Mouse (Mus musculus) kidney, embryonic 14.5 days (tissue): Measurements from ENCODE around the gene Nedd4. TPM values are rescaled to one million over a fixed set of nuclear protein-coding genes. Genes with fewer than 3 reads are reported as not detected.

Experiments
- ATAC-seq: fragments of 200-750 bp; cut with Nextera tagmentation; 2 replicates; pipeline ENCODE4 v1.8.0; 2017; ENCODE audit warnings: moderate number of reproducible peaks, mild to moderate bottlenecking, moderate TSS enrichment, moderate library complexity; ENCODE audit not compliant: low FRiP score, low TSS enrichment
- H3K27ac ChIP-seq: fragments of 300-500 bp; sonication (generic); 2 replicates; pipeline ENCODE4 v1.5.1; 2014; ENCODE audit warnings: low read depth, mild to moderate bottlenecking, low read length, moderate library complexity, mixed read lengths
- H3K27me3 ChIP-seq: fragments of 300-500 bp; sonication (generic); 2 replicates; pipeline ENCODE4 v1.6.1; 2014; ENCODE audit warnings: mild to moderate bottlenecking, low read length; ENCODE audit not compliant: control insufficient read depth, insufficient read depth
- H3K36me3 ChIP-seq: fragments of 300-500 bp; sonication (generic); 2 replicates; pipeline ENCODE4 v1.6.1; 2014; ENCODE audit warnings: low read length, mixed read lengths; ENCODE audit not compliant: control insufficient read depth, insufficient read depth
- H3K4me1 ChIP-seq: fragments of 300-500 bp; sonication (generic); 2 replicates; pipeline ENCODE4 v1.6.1; 2014; ENCODE audit warnings: low read length, mixed read lengths; ENCODE audit not compliant: control insufficient read depth, insufficient read depth
- H3K4me2 ChIP-seq: fragments of 300-500 bp; sonication (generic); replicated peaks from 2 replicates; pipeline ENCODE4 v1.6.1; 2014; ENCODE audit warnings: low read depth, mild to moderate bottlenecking, low read length
- H3K4me3 ChIP-seq: fragments of 300-500 bp; sonication (generic); 2 replicates; pipeline ENCODE4 v1.5.1; 2014; ENCODE audit warnings: mild to moderate bottlenecking, low read length
- H3K9ac ChIP-seq: fragments of 300-500 bp; sonication (generic); 2 replicates; pipeline ENCODE4 v1.6.1; 2014; ENCODE audit warnings: low read depth, mild to moderate bottlenecking, low read length, moderate library complexity
- H3K9me3 ChIP-seq: fragments of 300-500 bp; sonication (generic); 2 replicates; pipeline ENCODE4 v1.6.1; 2016; ENCODE audit warnings: low read length; ENCODE audit not compliant: control insufficient read depth
- WGBS: fragments of 180-500 bp; shearing (Covaris S2); extraction: QIAGEN DNeasy Blood & Tissue Kit; methylation state at CpG from one replicate; pipeline ENCODE4 v1.1.7; 2014; 5-methylcytosine and 5-hydroxymethylcytosine counted together
- polyA plus RNA-seq: library from polyadenylated mRNA; unstranded; fragments of >200 nt; fragmentation: Nextera tagmentation; extraction: Ambion mirVana; gene quantifications from 2 replicates; pipeline ENCODE4 v1.2.1, GENCODE M21; 2014

Gene Nedd4
- polyA plus RNA-seq, 1 experiment from 2014 or later: 806 TPM

DNA sequence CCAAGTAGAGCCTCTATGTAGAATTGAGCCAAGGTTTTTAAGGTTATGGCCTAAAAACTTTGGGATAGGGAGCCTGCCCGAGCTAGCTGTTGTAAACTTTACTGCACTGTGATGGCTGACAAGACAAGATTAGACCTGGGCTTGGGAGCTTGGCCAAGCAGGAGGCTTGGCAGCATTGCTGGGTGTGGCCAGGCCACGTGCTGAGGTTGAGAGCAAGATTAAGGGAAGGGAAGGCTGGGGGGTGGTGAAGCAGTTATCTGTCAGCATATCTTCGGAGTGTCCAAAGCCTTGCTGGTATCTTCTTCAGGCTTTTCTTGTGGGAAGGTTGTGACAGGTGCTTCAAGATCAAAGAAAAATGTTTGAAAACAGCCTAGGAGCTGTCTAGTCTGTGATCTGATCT, 37.6 kb downstream of the Nedd4 start:
- no peak for ATAC-seq
- H3K36me3 ChIP-seq: peaks cover 86% of the 10 kb centered on the region
- H3K27ac ChIP-seq: no peak overlapping the region
- no peak overlapping the region for H3K4me3 ChIP-seq
- no peak overlapping the region for H3K4me2 ChIP-seq
- H3K27me3 ChIP-seq: no peaks in the 10 kb centered on the region
- H3K9ac ChIP-seq: no peak overlapping the region
- 0 out of 2 replicates have a peak, but pooled peaks cover 3% of the 10 kb centered on the region for H3K4me1 ChIP-seq
- 41% methylated on average over 3 of the region's 3 CpGs for WGBS
- H3K9me3 ChIP-seq: no peaks in the 10 kb centered on the region

DNA sequence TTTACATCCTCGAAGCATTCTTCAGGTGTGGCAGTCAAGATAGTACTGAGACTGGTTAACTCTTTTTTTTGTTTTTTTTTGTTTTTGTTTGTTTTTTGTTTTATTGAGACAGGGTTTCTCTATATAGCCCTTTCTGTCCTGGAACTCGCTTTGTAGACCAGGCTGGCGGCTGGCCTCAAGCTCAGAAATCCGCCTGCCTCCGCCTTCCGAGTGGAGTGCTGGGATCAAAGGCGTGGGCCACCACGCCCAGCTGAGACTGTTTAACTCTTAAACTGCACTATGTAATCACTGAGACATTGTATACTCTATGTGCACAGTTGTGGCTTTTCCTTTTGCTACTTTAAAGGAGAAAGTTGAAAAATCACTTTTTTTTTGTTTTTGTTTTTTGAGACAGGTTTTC, 39.3 kb downstream of the Nedd4 start:
- 65% methylated on average over 8 of the region's 8 CpGs for WGBS
- H3K27me3 ChIP-seq: no peaks in the 10 kb centered on the region
- no peak for ATAC-seq
- H3K4me2 ChIP-seq: no peak overlapping the region
- no peaks in the 10 kb centered on the region for H3K9me3 ChIP-seq
- no peak overlapping the region for H3K27ac ChIP-seq
- H3K36me3 ChIP-seq: peaks cover 89% of the 10 kb centered on the region
- no peak overlapping the region for H3K4me3 ChIP-seq
- no peaks in the 10 kb centered on the region for H3K4me1 ChIP-seq
- H3K9ac ChIP-seq: no peak overlapping the region

- ATAC-seq: no peak
- Histone ChIP-seq H3K4me1 (no peaks in the 10 kb centered on the region), H3K9me3 (no peaks in the 10 kb centered on the region), H3K4me3 (no peak overlapping the region), H3K4me2 (no peak overlapping the region), H3K27me3 (no peaks in the 10 kb centered on the region), H3K9ac (no peak overlapping the region), H3K36me3 (peaks cover 91% of the 10 kb centered on the region), H3K27ac (no peak overlapping the region)
- WGBS: 73% methylated on average over 2 of the region's 2 CpGs
These were observed 39.9 kb downstream of the Nedd4 start for GRCm38 (mm10) chr9:72702075-72702474.

- Histone ChIP-seq H3K4me3 (no peak overlapping the region), H3K4me1 (no peaks in the 10 kb centered on the region), H3K9me3 (no peaks in the 10 kb centered on the region), H3K27ac (no peak overlapping the region), H3K27me3 (no peaks in the 10 kb centered on the region), H3K4me2 (no peak overlapping the region), H3K36me3 (peaks cover 93% of the 10 kb centered on the region), H3K9ac (no peak overlapping the region)
- ATAC-seq: no peak
- 94% methylated on average over 4 of the region's 4 CpGs for WGBS
These were observed 41.0 kb downstream of the Nedd4 start for GRCm38 (mm10) chr9:72703142-72703541.

GRCm38 (mm10) chr9:72703754-72704153, 41.6 kb downstream of the Nedd4 start:
- H3K27me3 ChIP-seq: no peaks in the 10 kb centered on the region
- no peaks in the 10 kb centered on the region for H3K9me3 ChIP-seq
- H3K4me1 ChIP-seq: no peaks in the 10 kb centered on the region
- no peak for ATAC-seq
- H3K4me2 ChIP-seq: no peak overlapping the region
- H3K4me3 ChIP-seq: no peak overlapping the region
- peaks cover 93% of the 10 kb centered on the region for H3K36me3 ChIP-seq
- 83% methylated on average over 6 of the region's 6 CpGs for WGBS
- H3K9ac ChIP-seq: no peak overlapping the region
- H3K27ac ChIP-seq: no peak overlapping the region

DNA sequence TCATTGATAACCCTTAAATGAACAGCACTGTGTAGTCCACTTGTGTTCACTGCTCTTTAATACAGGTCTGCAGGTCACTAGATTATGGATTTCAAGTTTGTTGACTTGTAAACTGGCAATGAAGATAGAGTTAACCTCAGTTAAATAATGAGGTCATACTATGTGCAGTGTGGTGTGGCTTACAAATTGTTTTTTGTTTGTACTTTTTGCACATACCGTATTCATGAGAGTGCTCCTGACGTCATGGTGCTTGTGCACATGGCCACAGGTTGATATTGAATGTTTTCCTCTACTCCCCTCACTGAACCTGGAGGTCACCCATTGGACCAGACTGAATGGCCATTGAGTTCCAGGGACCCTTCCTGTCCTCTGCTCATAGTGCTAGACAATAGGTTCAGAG, 43.1 kb downstream of the Nedd4 start:
- Histone ChIP-seq H3K4me3 (no peak overlapping the region), H3K4me2 (no peak overlapping the region), H3K9ac (no peak overlapping the region), H3K36me3 (peaks cover 93% of the 10 kb centered on the region), H3K27me3 (no peaks in the 10 kb centered on the region), H3K4me1 (no peaks in the 10 kb centered on the region), H3K27ac (no peak overlapping the region), H3K9me3 (no peaks in the 10 kb centered on the region)
- no peak for ATAC-seq
- 88% methylated on average over 2 of the region's 2 CpGs for WGBS

DNA sequence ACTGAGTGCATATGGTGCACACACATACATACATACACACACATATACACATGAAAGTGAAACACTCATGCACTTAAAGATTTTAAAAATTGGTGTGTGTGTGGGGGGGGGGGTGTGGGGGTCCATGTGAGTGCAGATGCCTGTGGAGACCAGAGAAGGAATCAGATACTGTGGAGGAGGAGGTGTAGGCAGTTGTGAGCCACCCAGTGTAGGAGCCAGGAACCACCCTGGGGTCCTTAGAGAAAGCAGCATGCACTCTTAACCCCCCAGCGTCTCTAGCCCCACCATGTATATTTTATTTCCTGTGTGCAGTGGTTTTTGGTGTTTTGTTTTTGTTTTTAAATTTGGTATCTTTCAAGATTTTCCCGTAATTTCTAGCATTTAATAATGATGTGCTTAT, 45.9 kb downstream of the Nedd4 start:
- Histone ChIP-seq H3K9me3 (no peaks in the 10 kb centered on the region), H3K9ac (no peak overlapping the region), H3K27me3 (no peaks in the 10 kb centered on the region), H3K27ac (no peak overlapping the region), H3K4me2 (no peak overlapping the region), H3K4me1 (no peaks in the 10 kb centered on the region), H3K36me3 (peaks cover 93% of the 10 kb centered on the region), H3K4me3 (no peak overlapping the region)
- no peak for ATAC-seq
- WGBS: 88% methylated on average over 2 of the region's 2 CpGs

DNA sequence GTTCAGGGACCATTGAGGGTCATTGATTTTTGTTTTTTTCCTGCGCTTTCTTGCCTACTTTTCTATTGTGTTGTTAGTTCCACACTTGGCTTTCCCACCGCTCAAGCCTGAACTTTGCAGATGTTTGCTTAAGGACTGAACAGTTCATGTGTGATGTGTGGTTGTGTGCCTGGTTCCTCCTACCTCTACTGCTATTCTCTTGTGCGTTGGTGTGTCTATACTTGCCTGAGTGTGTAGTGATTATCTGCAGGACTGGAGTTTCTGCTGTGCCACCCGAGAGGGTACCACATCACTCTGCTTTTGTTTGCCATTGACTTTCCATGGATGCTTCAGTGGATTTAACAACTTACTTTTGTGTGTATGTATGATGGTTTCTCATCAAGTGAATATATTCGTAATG, 46.5 kb downstream of the Nedd4 start:
- Histone ChIP-seq H3K27ac (no peak overlapping the region), H3K4me2 (no peak overlapping the region), H3K27me3 (no peaks in the 10 kb centered on the region), H3K9ac (no peak overlapping the region), H3K4me3 (no peak overlapping the region), H3K4me1 (no peaks in the 10 kb centered on the region), H3K36me3 (peaks cover 93% of the 10 kb centered on the region), H3K9me3 (no peaks in the 10 kb centered on the region)
- ATAC-seq: no peak
- WGBS: 92% methylated on average over 5 of the region's 5 CpGs

DNA sequence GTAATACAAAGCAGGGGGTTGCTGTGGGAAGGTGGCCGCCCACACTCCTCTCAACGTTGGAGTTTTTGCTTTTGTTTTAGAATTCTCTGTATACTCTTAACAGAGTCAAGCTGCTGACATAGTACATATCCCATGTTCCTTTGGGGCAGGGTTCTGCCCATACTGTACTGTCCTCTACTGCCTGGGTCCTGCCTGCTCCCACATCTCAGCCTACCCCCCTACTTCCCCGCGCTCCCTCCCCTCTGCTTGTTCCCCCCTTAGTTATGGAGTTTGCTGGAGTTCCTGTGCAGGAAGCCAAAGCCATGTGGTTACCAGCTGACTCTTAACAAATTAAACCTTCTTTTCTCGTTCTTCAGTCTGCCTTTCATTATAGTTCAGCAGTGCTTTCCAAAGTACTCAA, 47.9 kb downstream of the Nedd4 start:
- peaks cover 94% of the 10 kb centered on the region for H3K36me3 ChIP-seq

GRCm38 (mm10) chr9:72714945-72715344, 52.8 kb downstream of the Nedd4 start:
- Histone ChIP-seq H3K4me2 (no peak overlapping the region), H3K9me3 (no peaks in the 10 kb centered on the region), H3K9ac (no peak overlapping the region), H3K36me3 (peaks cover 95% of the 10 kb centered on the region), H3K27ac (no peak overlapping the region), H3K4me1 (no peaks in the 10 kb centered on the region), H3K4me3 (no peak overlapping the region), H3K27me3 (no peaks in the 10 kb centered on the region)
- 77% methylated on average over 4 of the region's 4 CpGs for WGBS
- no peak for ATAC-seq

More for the DNA sequence above, 47.9 kb downstream of the Nedd4 start:
- Histone ChIP-seq H3K27ac (no peak overlapping the region), H3K4me2 (no peak overlapping the region), H3K4me1 (no peaks in the 10 kb centered on the region), H3K9me3 (no peaks in the 10 kb centered on the region), H3K4me3 (no peak overlapping the region), H3K9ac (no peak overlapping the region), H3K27me3 (no peaks in the 10 kb centered on the region)
- ATAC-seq: no peak
- WGBS: 81% methylated on average over 5 of the region's 5 CpGs
